Comparison of ENCODE assay signal across 24 mouse cellular contexts in the genomic region with DNA sequence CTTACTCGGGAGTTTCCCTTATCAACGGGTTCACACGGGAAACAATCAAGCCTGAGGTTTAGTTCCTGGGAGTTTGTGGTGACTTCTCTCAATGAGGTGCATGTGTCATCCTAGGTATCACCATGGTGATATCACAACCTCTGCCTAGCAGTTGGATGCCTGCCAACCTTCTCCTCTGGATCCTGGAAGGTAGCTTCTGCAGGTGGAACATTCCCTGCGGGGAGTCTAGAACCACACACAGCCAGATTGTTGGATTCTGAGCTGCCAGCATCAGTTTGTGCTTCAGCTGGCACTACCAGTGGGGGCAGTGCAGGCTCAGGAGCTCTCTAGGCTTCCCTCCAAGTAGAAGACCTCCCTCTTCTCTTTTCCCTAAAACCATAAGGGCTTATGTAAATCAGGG.
DNase-seq lines count a peak whose midpoint lies in the region; ATAC-seq and TF ChIP-seq lines count a peak whose summit lies in the region.
"Had no signal": no experiment of that assay in that cellular context is flagged by ENCODE, and none has a peak within 500 bp of the region (broad histone marks: within the 10 kb centered on the region; RNA-seq: fewer than 3 reads in every experiment).

No protein-coding gene starts in this region.

- no peak overlapping the region for H3K4me2 ChIP-seq in forebrain, embryonic 14.5 days (ENCODE audit: low read length)
- no peak overlapping the region for H3K4me2 ChIP-seq in forebrain, embryonic 13.5 days
- H3K4me2 ChIP-seq in midbrain, postnatal 0 days (ENCODE audit: low read depth, low read length, poor library complexity, severe bottlenecking), result no peak overlapping the region
- H3K4me2 ChIP-seq: forebrain, embryonic 15.5 days; heart, embryonic 15.5 days; hindbrain, embryonic 12.5 days; kidney, embryonic 15.5 days; midbrain, embryonic 12.5 days had no signal

- no peaks in the 10 kb centered on the region for H3K4me1 ChIP-seq in forebrain, embryonic 14.5 days (ENCODE audit: control insufficient read depth, insufficient read depth, low read length)
- H3K4me1 ChIP-seq in forebrain, embryonic 13.5 days, result no peaks in the 10 kb centered on the region
- H3K4me1 ChIP-seq in midbrain, postnatal 0 days (ENCODE audit: insufficient read depth, low read length), result no peaks in the 10 kb centered on the region
- no peaks in the 10 kb centered on the region for H3K4me1 ChIP-seq in midbrain, embryonic 10.5 days
- H3K4me1 ChIP-seq: forebrain, embryonic 15.5 days; heart, embryonic 10.5 days; heart, embryonic 15.5 days; hindbrain, embryonic 12.5 days; midbrain, embryonic 12.5 days had no signal

- peak; percentile 20 for TF ChIP-seq CTCF in midbrain, postnatal 0 days (IDR thresholded peaks at IDR 0.05)

- H3K27me3 ChIP-seq in forebrain, embryonic 14.5 days (replicated peaks; ENCODE audit: control insufficient read depth, insufficient read depth, low read length), result no peaks in the 10 kb centered on the region
- H3K27me3 ChIP-seq in forebrain, embryonic 13.5 days, result no peaks in the 10 kb centered on the region
- no peaks in the 10 kb centered on the region for H3K27me3 ChIP-seq in midbrain, postnatal 0 days (ENCODE audit: insufficient read depth, low read length)
- H3K27me3 ChIP-seq in midbrain, embryonic 10.5 days (ENCODE audit: low read depth, poor library complexity, severe bottlenecking), result no peaks in the 10 kb centered on the region
- H3K27me3 ChIP-seq: forebrain, embryonic 15.5 days; heart, embryonic 15.5 days; hindbrain, embryonic 12.5 days; kidney, embryonic 15.5 days; midbrain, embryonic 12.5 days had no signal

- no peak overlapping the region for H3K4me3 ChIP-seq in forebrain, embryonic 14.5 days (ENCODE audit: low read depth, low read length)
- no peak overlapping the region for H3K4me3 ChIP-seq in forebrain, embryonic 13.5 days
- H3K4me3 ChIP-seq in midbrain, postnatal 0 days (ENCODE audit: low read depth, low read length), result no peak overlapping the region
- H3K4me3 ChIP-seq in midbrain, embryonic 10.5 days, result no peak overlapping the region
- H3K4me3 ChIP-seq: forebrain, embryonic 15.5 days; heart, embryonic 10.5 days; heart, embryonic 15.5 days; hindbrain, embryonic 12.5 days; kidney, embryonic 15.5 days; midbrain, embryonic 12.5 days had no signal

- no peak overlapping the region for H3K27ac ChIP-seq in forebrain, embryonic 14.5 days (ENCODE audit: low read depth, low read length)
- no peak overlapping the region for H3K27ac ChIP-seq in forebrain, embryonic 13.5 days
- H3K27ac ChIP-seq in midbrain, postnatal 0 days (ENCODE audit: low read depth, low read length), result no peak overlapping the region
- H3K27ac ChIP-seq in midbrain, embryonic 10.5 days (replicated peaks), result no peak overlapping the region
- H3K27ac ChIP-seq: forebrain, embryonic 15.5 days; heart, embryonic 10.5 days; heart, embryonic 15.5 days; hindbrain, embryonic 12.5 days; kidney, embryonic 15.5 days; liver, embryonic 14.5 days; midbrain, embryonic 12.5 days had no signal

- 66% methylated on average over 4 of the region's 4 CpGs for WGBS in forebrain, embryonic 14.5 days
- whole genome bisulfite sequencing in forebrain, embryonic 13.5 days, result 66% methylated on average over 4 of the region's 4 CpGs
- 64% methylated on average over 4 of the region's 4 CpGs for WGBS in midbrain, postnatal 0 days
- 72% methylated on average over 4 of the region's 4 CpGs for WGBS in midbrain, embryonic 10.5 days

- ATAC-seq in forebrain, embryonic 14.5 days, result no peak
- no peak for ATAC-seq in forebrain, embryonic 13.5 days
- ATAC-seq in midbrain, postnatal 0 days (ENCODE audit: low FRiP score), result no peak
- ATAC-seq: forebrain, embryonic 15.5 days had no signal

- no peaks in the 10 kb centered on the region for H3K36me3 ChIP-seq in forebrain, embryonic 14.5 days (ENCODE audit: control insufficient read depth, insufficient read depth, low read length)
- H3K36me3 ChIP-seq in forebrain, embryonic 13.5 days (ENCODE audit: poor library complexity, severe bottlenecking), result no peaks in the 10 kb centered on the region
- no peaks in the 10 kb centered on the region for H3K36me3 ChIP-seq in midbrain, postnatal 0 days (ENCODE audit: insufficient read depth, low read length)
- H3K36me3 ChIP-seq in midbrain, embryonic 10.5 days, result no peaks in the 10 kb centered on the region
- H3K36me3 ChIP-seq: forebrain, embryonic 15.5 days; heart, embryonic 10.5 days; heart, embryonic 15.5 days; hindbrain, embryonic 12.5 days; kidney, embryonic 15.5 days; midbrain, embryonic 12.5 days had no signal

- H3K9ac ChIP-seq in forebrain, embryonic 14.5 days (ENCODE audit: low read length), result no peak overlapping the region
- H3K9ac ChIP-seq in forebrain, embryonic 13.5 days, result no peak overlapping the region
- no peak overlapping the region for H3K9ac ChIP-seq in midbrain, postnatal 0 days (replicated peaks; ENCODE audit: low read length, poor library complexity, severe bottlenecking)
- H3K9ac ChIP-seq: forebrain, embryonic 15.5 days; heart, embryonic 15.5 days; hindbrain, embryonic 12.5 days; kidney, embryonic 15.5 days; liver, embryonic 14.5 days; midbrain, embryonic 12.5 days had no signal

- peak; percentile 11 for DNase-seq in forebrain, embryonic 14.5 days (ENCODE audit: low spot score)
- peak; percentile 14 for DNase-seq in kidney, postnatal 10 days
- no peak for DNase-seq in kidney, adult 18-20 months
- peak; percentile 14 for DNase-seq in midbrain, postnatal 0 days (ENCODE audit: low spot score)
- DNase-seq in midbrain, embryonic 10.5 days (ENCODE audit: low spot score), result no peak
- DNase-seq in thymus, adult 18-20 months, result no peak
- DNase-seq: adrenal gland, postnatal 10 days; cerebellum, adult 11 months; cerebellum, postnatal 25 days; gastrocnemius, postnatal 10 days; kidney, adult 11 months; layer of hippocampus, postnatal 36 days; liver; lung, adult 2 months; lung, postnatal 14 days; right cerebral cortex, postnatal 14 days had no signal

- no peaks in the 10 kb centered on the region for H3K9me3 ChIP-seq in forebrain, embryonic 14.5 days (replicated peaks; ENCODE audit: control insufficient read depth, low read length)
- no peaks in the 10 kb centered on the region for H3K9me3 ChIP-seq in forebrain, embryonic 13.5 days (replicated peaks)
- H3K9me3 ChIP-seq in midbrain, postnatal 0 days (ENCODE audit: low read length), result no peaks in the 10 kb centered on the region
- no peaks in the 10 kb centered on the region for H3K9me3 ChIP-seq in midbrain, embryonic 10.5 days (replicated peaks)
- H3K9me3 ChIP-seq: forebrain, embryonic 15.5 days; heart, embryonic 10.5 days; heart, embryonic 15.5 days; hindbrain, embryonic 12.5 days; kidney, embryonic 15.5 days; midbrain, embryonic 12.5 days had no signal

Comparison
In these comparisons a context has a peak if more than half of its experiments do, and no peak if none do; other contexts are left out.
1. DNase-seq: peak in forebrain, embryonic 14.5 days (single experiment), kidney, postnatal 10 days (single experiment) and midbrain, postnatal 0 days (single experiment); none in kidney, adult 18-20 months (single experiment), midbrain, embryonic 10.5 days (single experiment) and thymus, adult 18-20 months (0 of 2).